Mouse (Mus musculus) large intestine, adult 2 months (tissue): ENCODE data around the gene Gm20403. TPM values are rescaled to one million over a fixed set of nuclear protein-coding genes. Genes with fewer than 3 reads are reported as not detected.
"Not testable (repeated sequence)": the region's sequence is repeated elsewhere in the genome, so short reads cannot be mapped to it uniquely, and the experiment has no call there.

Source experiments
- DNase-seq: peaks from one replicate; pipeline ENCODE4 v3.0.0-alpha.2; 2012; ENCODE audit warnings: low read depth, low spot score
- WGBS: fragments of 180-500 bp; shearing (Covaris S2); methylation state at CpG from one replicate; pipeline ENCODE4 v1.1.7; 2018; 5-methylcytosine and 5-hydroxymethylcytosine counted together
- polyA plus RNA-seq: library from polyadenylated mRNA; depleted of rRNA; stranded (reverse); fragments of >200 nt; gene quantifications from 2 replicates; pipeline ENCODE4 v1.2.3, GENCODE M21; 2012; rRNA removed

Gm20403 gene
- not detected in 2 replicates for polyA plus RNA-seq

GRCm38 (mm10) chr12:54986052-54986717 is at the start of gene Gm20403:
Gene Gm20403 (minus strand): TSS chr12:54986529.
- DNase-seq, result peak; percentile 76
- WGBS, result under 1% methylated on average over 60 of the region's 60 CpGs

- 29% methylated on average over 3 of the region's 3 CpGs for WGBS
- DNase-seq, result no peak
Measured at GRCm38 (mm10) chr12:55027088-55027487, 40.8 kb upstream of the Gm20403 start.

DNA sequence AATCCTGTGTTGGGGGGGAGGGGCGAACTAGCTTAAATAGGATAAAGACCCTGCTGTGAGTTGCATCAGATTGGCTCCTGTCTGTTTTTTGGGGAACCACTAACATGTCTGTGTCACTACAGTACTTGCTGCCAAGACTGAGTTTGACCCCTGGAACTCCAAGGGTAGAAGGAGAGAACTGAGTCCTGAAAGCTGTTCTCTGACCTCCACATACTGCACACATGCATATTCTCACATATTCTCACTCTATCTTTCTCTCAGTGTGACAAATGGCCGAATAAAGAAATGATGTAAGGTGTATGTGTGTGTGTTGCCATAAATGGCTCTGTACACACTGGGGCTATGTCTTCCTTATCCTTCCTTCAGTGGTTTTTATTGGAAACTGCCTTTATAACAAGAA is 37.0 kb upstream of the Gm20403 start:
- 66% methylated on average over 2 of the region's 2 CpGs for WGBS

DNA sequence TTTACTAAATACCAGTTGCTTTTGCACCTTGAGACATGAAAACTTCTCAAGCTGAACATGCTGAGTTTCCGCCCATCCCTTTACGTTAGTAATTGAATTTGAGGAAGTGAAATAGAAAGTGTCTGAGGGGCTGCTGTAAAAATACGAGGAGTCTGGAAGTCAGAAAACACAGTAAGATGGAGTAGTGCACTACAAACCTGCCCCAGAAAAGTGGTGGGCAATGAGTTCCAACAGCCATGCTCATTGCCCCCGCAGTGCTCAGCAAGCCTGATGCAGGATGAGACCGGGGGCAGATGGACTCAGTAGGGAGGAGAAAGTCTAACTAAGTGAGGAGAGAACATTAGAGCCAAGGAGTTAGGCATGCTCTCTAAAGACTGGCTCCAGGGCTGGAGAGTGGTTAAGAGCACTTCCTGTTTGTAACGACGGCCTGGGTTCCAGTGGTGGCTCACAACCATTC is 33.1 kb upstream of the Gm20403 start:
- WGBS, result 80% methylated on average over 7 of the region's 7 CpGs
- DNase-seq, result no peak

More for the DNA sequence above, 37.0 kb upstream of the Gm20403 start:
- no peak for DNase-seq

DNA sequence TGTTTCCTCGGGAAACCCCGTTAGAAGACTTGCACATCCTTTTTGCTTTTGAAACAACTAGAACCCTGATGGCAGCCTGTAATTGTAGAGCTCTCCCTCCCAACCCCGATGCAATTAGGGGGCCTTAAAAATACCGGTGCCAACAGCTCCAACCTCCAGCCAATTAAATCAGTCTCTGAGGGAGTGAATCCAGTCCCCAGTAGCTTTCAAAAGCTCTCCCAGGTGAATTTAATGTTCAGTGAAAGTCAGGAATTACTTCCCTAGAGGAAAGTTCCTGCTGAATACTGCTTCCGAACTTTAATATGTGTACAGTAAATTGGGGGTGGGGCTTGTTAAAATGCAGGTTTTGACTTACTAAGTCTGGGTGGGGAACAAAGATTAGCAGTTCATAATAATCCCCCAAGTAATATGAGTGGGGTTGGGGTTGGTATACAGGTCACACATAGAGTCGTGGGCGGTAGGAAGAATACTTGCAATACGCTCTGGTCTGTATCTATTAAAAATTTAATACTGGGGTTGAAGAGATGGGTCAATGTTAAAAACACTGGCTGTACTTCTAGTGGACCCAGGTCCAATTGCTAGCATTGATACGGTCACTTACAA is 30.9 kb upstream of the Gm20403 start:
- no peak for DNase-seq
- 53% methylated on average over 9 of the region's 9 CpGs for WGBS

DNA sequence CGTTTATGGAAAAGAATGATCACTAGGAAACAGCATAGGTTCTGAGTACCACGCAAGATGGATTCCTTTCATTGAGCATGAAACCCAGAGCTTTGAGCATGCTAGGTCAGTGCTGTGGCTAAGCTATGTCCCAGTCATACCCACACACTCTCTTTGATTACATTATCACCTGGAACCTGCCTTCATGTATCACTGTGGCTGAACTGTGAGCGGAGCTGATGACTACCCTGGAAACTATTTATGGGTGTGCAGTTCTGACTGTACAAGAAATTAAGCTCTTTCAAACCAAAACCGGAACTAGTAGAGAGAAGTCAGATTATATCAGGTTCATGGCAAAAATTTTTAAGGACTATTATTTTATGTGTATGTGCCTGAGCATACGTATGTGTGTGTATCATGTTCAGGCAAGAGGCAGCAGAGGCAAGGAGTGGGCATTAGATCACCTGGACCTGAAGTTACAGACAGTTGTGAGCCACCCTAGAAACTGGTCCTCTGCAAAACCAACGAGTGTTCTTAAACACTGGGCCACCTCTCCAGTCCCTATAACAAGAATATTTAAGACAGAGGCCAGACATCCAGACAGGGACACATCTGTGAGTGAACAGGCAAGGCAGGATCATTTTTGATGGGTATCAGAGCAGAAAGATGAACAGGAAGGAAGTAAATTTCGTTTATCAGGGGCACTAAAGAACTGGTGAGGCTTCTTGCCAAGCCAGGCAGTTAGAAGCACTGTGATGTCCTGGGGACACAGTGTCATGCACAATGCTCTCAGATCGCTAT is 30.2 kb upstream of the Gm20403 start:
- WGBS, result 52% methylated on average over 8 of the region's 8 CpGs
- DNase-seq, result no peak

GRCm38 (mm10) chr12:55015428-55015827 is 29.1 kb upstream of the Gm20403 start:
- DNase-seq, result no peak
- 85% methylated on average over 5 of the region's 5 CpGs for WGBS

- DNase-seq, result no peak
- 65% methylated on average over 6 of the region's 6 CpGs for WGBS
Measured at GRCm38 (mm10) chr12:55013626-55014398, 27.5 kb upstream of the Gm20403 start, which contains the start of gene Baz1a. Gene Baz1a (minus strand): TSS chr12:55014348.

- 76% methylated on average over 1 of the region's 1 CpGs for WGBS
- DNase-seq, result no peak
Measured at GRCm38 (mm10) chr12:55013031-55013430, 26.7 kb upstream of the Gm20403 start.

DNA sequence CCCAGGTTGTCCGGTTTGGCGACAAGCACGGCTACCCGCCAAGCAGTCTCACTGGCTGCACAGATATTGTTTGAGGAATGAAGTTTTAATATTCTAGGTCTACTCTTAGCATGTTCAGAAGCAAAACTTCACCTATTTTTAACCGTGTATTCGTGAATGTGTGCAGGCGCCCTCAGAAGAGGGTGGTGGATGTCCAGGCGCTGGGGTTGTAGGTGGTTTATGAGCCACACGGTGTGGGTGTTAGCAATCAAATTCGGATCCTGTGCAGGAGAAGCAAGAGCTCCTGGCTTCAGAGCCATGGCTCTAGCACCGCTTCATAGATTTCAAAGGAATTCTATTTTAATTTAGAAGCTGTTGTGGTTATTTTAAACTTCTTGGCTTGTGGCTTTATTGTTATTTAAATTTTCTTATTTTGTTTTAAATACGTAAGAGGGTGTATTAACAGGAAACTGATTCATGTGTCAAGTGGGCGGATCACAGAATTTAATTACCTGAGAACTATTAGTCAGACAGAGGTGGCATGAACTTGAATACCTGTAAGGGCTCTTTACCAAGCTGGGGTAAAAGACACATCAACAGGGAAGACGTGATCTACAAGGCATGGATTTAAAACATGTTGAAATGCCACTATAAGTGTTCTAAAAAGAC is 21.2 kb upstream of the Gm20403 start:
- 75% methylated on average over 14 of the region's 14 CpGs for WGBS

GRCm38 (mm10) chr12:55006071-55006470 is 19.7 kb upstream of the Gm20403 start:
- 96% methylated on average over 7 of the region's 7 CpGs for WGBS
- DNase-seq, result no peak

More for the DNA sequence above, 21.2 kb upstream of the Gm20403 start:
- no peak for DNase-seq

DNA sequence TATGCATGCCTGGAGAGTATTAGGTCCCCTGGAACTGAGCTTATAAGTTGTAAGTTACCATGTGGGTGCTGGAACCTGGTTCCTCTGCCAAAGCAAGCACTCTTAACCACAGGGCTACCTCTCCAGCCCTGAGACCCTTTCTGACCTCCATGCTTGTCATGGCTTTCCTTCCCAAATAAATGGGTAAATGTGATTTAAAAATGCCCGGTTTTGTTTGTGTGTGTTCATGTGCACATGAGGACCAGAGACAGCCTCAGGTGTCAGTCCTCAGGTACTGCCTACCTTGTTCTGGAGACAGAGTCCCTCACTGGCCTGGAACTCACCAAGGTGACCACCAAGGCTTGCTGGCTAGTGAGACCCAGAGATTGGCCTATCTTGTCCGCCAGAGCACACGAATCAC is 18.1 kb upstream of the Gm20403 start:
- DNase-seq, result no peak
- 90% methylated on average over 3 of the region's 3 CpGs for WGBS

DNA sequence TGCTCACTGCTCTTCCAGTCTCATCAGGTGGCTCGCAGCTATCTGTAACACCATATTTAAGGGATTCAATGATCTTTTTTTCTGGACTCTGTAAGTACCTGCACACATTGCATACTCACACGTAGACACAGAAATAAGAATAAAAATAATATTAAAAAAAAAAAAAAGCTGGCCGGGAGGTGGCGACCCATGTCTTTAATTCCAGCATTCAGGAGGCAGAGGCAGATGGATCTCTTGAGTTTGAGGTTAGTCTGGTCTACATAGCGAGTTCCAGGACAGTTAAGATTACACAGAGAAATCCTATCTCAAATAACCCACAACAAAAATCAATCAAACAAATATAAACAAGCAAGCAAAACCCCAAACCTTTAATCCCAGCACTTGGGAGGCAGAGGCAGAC is 17.5 kb upstream of the Gm20403 start:
- 88% methylated on average over 5 of the region's 5 CpGs for WGBS
- no peak for DNase-seq

DNA sequence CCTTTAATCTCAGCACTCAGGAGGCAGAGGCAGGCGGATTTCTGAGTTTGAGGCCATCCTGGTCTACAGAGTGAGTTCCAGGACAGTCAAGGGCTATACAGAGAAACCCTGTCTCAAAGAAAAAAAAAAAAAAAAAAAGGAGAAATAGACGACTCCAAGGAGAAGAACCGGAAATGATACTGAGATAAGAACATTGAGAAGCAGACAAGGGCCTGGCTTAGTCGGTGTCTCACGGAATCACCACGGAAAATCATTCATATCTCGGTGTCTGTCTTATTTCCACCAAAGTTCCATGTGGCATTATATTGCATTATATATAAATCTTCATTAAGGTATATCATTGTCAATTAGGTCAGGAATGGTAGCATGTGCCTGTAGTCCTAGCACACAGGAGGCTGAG is 16.2 kb upstream of the Gm20403 start:
- not testable (repeated sequence) for DNase-seq
- 84% methylated on average over 7 of the region's 7 CpGs for WGBS

GRCm38 (mm10) chr12:54999016-54999690 is 12.8 kb upstream of the Gm20403 start:
- DNase-seq, result no peak
- 43% methylated on average over 14 of the region's 14 CpGs for WGBS

DNA sequence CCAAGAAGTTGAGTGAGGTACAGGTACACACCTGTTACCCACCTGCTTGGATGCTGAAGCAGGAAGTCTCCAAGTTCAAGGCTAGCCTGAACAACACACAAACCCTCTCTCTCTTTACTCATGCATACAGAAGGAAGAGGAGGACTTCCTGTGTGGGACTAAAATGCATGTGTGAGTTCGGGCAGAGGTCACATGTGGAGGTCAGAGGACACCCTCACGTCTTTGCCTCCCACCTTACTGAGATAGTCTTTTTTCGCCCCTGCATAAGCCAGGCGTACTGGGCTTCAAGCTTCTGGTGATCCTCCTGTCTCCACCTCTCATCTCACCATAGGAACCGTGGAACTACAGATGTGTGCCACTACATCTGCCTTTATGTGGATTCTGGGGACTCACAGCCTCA is 12.1 kb upstream of the Gm20403 start:
- DNase-seq, result no peak
- 75% methylated on average over 5 of the region's 5 CpGs for WGBS

DNA sequence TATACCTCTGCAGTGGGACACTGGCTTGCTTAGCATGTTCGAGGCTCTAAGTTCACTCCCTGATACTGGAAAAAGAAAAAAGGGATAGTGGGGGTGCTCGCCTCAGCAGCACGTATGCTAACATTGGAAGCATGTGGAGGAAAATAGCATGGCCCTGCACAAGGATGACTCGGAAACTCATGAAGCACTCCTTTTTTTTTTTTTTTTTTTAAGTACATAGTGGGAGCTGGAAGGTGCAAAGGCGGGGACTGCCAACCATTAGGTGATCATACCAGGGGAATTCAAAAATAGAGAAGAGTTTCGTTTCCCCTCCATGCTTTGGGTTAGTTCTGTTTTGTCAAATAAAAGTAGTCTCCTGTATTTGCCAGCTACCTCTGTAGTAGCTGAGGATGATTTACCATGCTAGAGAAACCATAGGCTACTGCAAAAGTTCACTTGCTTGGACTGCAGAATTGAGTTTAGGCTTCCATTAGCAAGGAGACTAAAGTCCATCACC is 10.7 kb upstream of the Gm20403 start:
- no peak for DNase-seq
- WGBS, result 88% methylated on average over 6 of the region's 6 CpGs

- WGBS, result 34% methylated on average over 3 of the region's 3 CpGs
- DNase-seq, result no peak
Measured at GRCm38 (mm10) chr12:54995965-54996364, 9.6 kb upstream of the Gm20403 start.

DNA sequence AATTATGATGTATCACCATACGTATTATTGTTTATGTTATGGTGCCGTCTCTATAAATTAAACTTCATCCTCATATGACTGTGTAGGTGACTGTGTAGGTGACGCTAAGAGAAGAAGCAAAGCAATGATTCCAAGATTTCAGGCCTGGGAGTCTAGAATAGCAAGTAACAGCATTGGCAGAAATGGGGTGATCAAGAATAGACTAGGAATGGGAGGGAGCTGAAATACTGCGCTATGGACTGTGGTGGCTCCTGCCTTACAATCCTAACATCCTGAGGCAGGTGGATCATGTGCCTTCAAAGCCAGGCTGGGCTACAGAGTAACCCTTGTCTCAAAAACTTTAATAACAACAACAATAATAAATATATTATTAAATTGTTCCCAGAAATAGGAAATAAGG is 8.1 kb upstream of the Gm20403 start:
- WGBS, result 86% methylated on average over 4 of the region's 4 CpGs
- no peak for DNase-seq
